Mouse (Mus musculus): Measurements from ENCODE around the gene Atpaf2. TPM values are rescaled to one million over a fixed set of nuclear protein-coding genes. Genes with fewer than 3 reads are reported as not detected.
"Not testable (repeated sequence)": the region's sequence is repeated elsewhere in the genome, so short reads cannot be mapped to it uniquely, and the experiment has no call there.

The Atpaf2 gene
- total RNA-seq (2017) = 20.9 and 29.6 TPM in 2 replicates

- ATAC-seq (ENCODE audit: extremely low read depth, insufficient number of reproducible peaks, low FRiP score, poor library complexity, severe bottlenecking) = no peak
Observed at GRCm38 (mm10) chr11:60417717-60418472, at the start of gene Atpaf2. Atpaf2 (minus strand) TSS chr11:60418457.

GRCm38 (mm10) chr11:60465943-60466380 is 47.7 kb upstream of the Atpaf2 start:
- no peak for ATAC-seq (ENCODE audit: extremely low read depth, insufficient number of reproducible peaks, low FRiP score, poor library complexity, severe bottlenecking)

GRCm38 (mm10) chr11:60457973-60458372 is 39.7 kb upstream of the Atpaf2 start:
- ATAC-seq (ENCODE audit: extremely low read depth, insufficient number of reproducible peaks, low FRiP score, poor library complexity, severe bottlenecking) = no peak

DNA sequence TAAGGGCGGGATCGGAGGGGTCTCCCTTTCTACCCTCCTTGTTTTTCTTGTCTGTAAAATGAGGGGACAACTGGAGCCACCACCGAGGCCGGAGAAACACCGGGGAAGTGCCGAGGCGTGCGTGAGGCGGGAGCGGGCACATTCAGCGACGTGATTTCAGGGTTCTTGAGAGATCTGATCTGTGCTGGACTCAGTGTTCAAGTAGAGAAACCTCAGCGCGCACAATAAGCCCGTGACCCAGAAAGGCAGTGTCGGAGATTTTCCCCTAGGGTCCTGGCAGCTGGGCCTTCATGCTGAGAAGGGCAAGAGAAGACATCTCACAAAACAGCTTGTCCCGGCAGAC is 36.5 kb upstream of the Atpaf2 start:
- ATAC-seq (ENCODE audit: extremely low read depth, insufficient number of reproducible peaks, low FRiP score, poor library complexity, severe bottlenecking) = no peak; the same call in 1 of the 2 replicates

DNA sequence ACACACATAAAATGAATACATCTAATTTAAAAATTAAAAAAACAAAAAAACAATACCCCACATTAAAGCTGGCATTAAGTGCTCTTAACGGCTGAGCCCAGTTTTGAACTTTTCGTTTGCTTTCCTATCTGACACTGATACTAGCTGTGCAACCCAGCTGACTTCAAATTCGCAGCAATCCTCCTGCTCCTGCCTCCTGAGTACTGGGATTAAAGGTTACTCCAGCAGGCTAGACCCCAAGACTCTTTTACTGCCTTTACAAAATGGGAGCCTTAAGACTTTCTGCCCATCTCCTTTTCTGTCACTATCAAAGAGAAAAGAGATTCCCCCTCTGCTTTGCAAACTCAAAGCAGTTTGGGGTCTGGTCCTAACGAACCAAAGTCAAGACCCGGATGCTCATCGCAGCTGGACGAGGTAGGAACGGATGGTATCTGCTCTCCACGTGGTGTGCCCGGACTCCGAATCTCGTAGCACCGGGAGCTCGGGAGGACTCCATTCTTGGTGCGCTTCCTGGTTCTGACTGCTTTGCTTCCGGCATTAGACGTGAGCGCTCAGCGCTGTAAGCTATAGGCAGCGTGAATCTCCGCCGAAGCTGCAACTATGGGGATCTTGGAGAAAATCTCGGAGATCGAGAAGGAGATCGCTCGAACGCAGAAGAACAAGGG is 36.0 kb upstream of the Atpaf2 start, which contains the start of gene Drg2:
Gene Drg2, plus strand, starts transcription at position 512 of the 665 bp plus-strand sequence.
- ATAC-seq (ENCODE audit: extremely low read depth, insufficient number of reproducible peaks, low FRiP score, poor library complexity, severe bottlenecking) = peak; percentile 95

DNA sequence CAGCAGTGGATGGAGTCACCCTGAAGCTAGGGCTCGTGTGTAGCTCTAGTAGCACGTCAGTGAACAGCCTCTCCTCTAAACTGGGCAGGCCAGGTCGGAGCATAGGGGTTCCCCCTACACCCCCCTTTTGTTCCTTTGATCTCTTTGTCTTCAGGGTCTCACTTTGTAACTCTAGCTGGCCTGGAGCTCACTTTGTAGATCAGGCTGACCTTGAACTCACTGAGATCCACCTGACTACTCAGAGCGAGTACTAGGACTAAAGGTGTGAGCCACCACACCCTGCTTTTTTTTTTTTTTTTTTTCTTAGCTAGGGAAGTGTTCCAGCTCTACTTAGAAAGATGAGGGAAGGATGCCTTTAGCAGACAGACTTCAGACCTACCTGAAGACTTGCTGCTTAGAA is 25.8 kb upstream of the Atpaf2 start:
- ATAC-seq (ENCODE audit: extremely low read depth, insufficient number of reproducible peaks, low FRiP score, poor library complexity, severe bottlenecking) = no peak

- ATAC-seq (ENCODE audit: extremely low read depth, insufficient number of reproducible peaks, low FRiP score, poor library complexity, severe bottlenecking) = no peak
Observed at GRCm38 (mm10) chr11:60442896-60443295, 24.6 kb upstream of the Atpaf2 start.

GRCm38 (mm10) chr11:60440176-60440575 is 21.9 kb upstream of the Atpaf2 start:
- ATAC-seq (ENCODE audit: extremely low read depth, insufficient number of reproducible peaks, low FRiP score, poor library complexity, severe bottlenecking) = no peak

DNA sequence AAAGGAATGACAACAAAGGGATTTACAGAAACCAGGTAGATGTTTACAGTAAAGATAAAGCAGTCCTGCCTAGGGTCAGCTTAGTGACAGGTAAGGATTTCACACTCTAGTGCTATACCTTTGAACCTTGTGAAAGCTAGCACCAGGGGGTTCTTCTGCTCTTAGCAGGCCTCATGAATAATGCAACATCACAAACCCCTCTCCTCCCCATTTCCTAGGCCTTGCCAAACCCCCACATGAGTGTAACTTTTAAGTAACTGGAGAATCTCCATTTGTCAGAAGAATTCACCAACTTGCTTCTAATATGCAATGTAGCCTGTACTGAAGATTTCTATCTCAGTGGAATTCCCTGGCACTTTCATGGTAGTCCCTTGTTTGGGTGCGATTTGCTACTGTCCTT is 21.4 kb upstream of the Atpaf2 start:
- not testable (repeated sequence) for ATAC-seq (ENCODE audit: extremely low read depth, insufficient number of reproducible peaks, low FRiP score, poor library complexity, severe bottlenecking)

DNA sequence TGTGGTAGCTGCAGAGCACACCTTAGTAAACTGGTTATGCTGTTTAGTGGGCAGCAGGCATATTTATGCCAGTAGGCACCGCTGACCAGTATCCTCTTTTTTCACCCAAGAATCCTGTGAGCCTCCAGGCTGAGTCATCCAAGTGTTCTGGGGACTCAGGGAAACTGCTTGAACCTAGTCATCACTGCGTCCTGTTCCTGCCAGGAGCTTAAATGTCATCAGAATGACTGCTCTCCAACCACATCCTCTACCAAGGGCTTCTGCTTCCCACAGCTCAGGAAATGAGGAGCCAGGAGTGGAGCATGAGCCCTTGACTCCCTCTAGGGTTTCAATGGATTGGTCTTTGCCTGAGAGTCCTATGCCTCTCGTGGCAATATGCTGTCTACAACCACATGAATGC is 18.4 kb upstream of the Atpaf2 start:
- ATAC-seq (ENCODE audit: extremely low read depth, insufficient number of reproducible peaks, low FRiP score, poor library complexity, severe bottlenecking) = no peak

- no peak for ATAC-seq (ENCODE audit: extremely low read depth, insufficient number of reproducible peaks, low FRiP score, poor library complexity, severe bottlenecking)
Observed at GRCm38 (mm10) chr11:60435133-60435532, 16.9 kb upstream of the Atpaf2 start.

GRCm38 (mm10) chr11:60433501-60433900 is 15.2 kb upstream of the Atpaf2 start:
- no peak for ATAC-seq (ENCODE audit: extremely low read depth, insufficient number of reproducible peaks, low FRiP score, poor library complexity, severe bottlenecking)

GRCm38 (mm10) chr11:60427628-60428027 is 9.4 kb upstream of the Atpaf2 start:
- ATAC-seq (ENCODE audit: extremely low read depth, insufficient number of reproducible peaks, low FRiP score, poor library complexity, severe bottlenecking) = no peak

GRCm38 (mm10) chr11:60426417-60426816 is 8.2 kb upstream of the Atpaf2 start:
- ATAC-seq (ENCODE audit: extremely low read depth, insufficient number of reproducible peaks, low FRiP score, poor library complexity, severe bottlenecking) = no peak

GRCm38 (mm10) chr11:60423006-60423405 is 4.7 kb upstream of the Atpaf2 start:
- no peak for ATAC-seq (ENCODE audit: extremely low read depth, insufficient number of reproducible peaks, low FRiP score, poor library complexity, severe bottlenecking)

DNA sequence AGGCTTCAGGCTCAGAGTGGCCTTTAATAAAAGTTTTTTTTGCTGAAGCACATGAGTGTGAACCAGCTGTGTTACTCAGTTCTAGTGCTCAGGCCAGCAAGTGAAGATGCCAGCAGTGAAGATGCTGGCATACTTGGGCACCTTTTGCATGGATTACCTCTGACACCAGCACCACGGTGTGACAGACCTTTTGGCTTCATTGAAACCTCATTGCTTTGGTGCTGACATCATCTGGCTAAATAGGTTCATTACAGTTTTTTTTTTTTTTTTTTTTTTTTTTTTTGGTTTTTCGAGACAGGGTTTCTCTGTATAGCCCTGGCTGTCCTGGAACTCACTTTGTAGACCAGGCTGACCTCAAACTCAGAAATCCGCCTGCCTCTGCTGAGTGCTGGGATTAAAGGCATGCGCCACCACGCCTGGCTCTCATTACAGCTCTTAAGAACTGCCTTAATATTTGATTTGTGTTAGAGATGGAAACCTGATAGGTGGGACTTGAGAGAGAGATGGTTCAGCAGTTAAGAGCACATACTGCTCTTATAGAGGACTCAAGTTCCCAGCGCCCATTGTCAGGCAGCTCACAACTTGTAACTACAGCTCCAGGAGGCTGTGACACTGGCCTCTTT is 3.9 kb upstream of the Atpaf2 start:
- no peak for ATAC-seq (ENCODE audit: extremely low read depth, insufficient number of reproducible peaks, low FRiP score, poor library complexity, severe bottlenecking)

- ATAC-seq (ENCODE audit: extremely low read depth, insufficient number of reproducible peaks, low FRiP score, poor library complexity, severe bottlenecking) = no peak
Observed at GRCm38 (mm10) chr11:60418473-60418803, 181 bp upstream of the Atpaf2 start.

- ATAC-seq (ENCODE audit: extremely low read depth, insufficient number of reproducible peaks, low FRiP score, poor library complexity, severe bottlenecking) = peak; percentile 91
Observed at GRCm38 (mm10) chr11:60416963-60417716, 1.1 kb downstream of the Atpaf2 start, which contains the start of gene Gid4. Gid4 (plus strand) TSS chr11:60417145.

GRCm38 (mm10) chr11:60416590-60416962 is 1.7 kb downstream of the Atpaf2 start:
- ATAC-seq (ENCODE audit: extremely low read depth, insufficient number of reproducible peaks, low FRiP score, poor library complexity, severe bottlenecking) = no peak
